Comparison of ENCODE assay signal across 22 mouse cellular contexts in the genomic region with DNA sequence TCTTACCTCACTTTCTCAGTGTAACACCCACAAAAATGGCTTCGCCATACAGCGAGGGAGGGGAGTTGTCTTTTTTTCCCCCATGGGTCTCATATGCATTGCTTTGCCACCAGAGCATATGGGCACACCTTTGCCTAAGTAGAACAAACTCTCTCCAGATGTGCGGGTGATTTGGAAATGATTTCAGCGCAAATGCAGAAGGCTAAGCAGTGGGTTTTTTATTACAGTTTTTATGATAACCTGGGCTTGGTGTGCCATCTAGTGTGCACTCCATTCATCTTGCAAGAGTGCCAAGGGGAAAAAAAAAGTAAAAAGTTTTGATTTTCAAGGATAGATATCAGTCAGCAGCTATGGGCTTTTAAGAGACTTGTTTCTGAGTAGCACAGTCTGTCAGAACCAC. TPM values are rescaled to one million over a fixed set of nuclear protein-coding genes. Genes with fewer than 3 reads are reported as not detected.
DNase-seq lines count a peak whose midpoint lies in the region; ATAC-seq and TF ChIP-seq lines count a peak whose summit lies in the region.
"Had no signal": no experiment of that assay in that cellular context is flagged by ENCODE, and none has a peak within 500 bp of the region (broad histone marks: within the 10 kb centered on the region; RNA-seq: fewer than 3 reads in every experiment).

No protein-coding gene starts in this region.

- no peaks in the 10 kb centered on the region for H3K27me3 ChIP-seq in forebrain, postnatal 0 days (ENCODE audit: insufficient read depth, low read length)
- peaks cover 2% of the 10 kb centered on the region for H3K27me3 ChIP-seq in forebrain, embryonic 10.5 days (ENCODE audit: poor library complexity, severe bottlenecking)
- no peaks in the 10 kb centered on the region for H3K27me3 ChIP-seq in midbrain, postnatal 0 days (ENCODE audit: insufficient read depth, low read length)
- no peaks in the 10 kb centered on the region for H3K27me3 ChIP-seq in midbrain, embryonic 16.5 days (ENCODE audit: control insufficient read depth, insufficient read depth, low read depth, low read length)
- no peaks in the 10 kb centered on the region for H3K27me3 ChIP-seq in embryonic facial prominence, embryonic 13.5 days
- no peaks in the 10 kb centered on the region for H3K27me3 ChIP-seq in liver, postnatal 0 days (ENCODE audit: insufficient read depth, low read length)
- H3K27me3 ChIP-seq: embryonic facial prominence, embryonic 15.5 days; forebrain, embryonic 15.5 days; Patski had no signal

- no peak overlapping the region for H3K9ac ChIP-seq in forebrain, postnatal 0 days
- H3K9ac ChIP-seq in midbrain, postnatal 0 days (replicated peaks; ENCODE audit: low read length, poor library complexity, severe bottlenecking): no peak overlapping the region
- H3K9ac ChIP-seq in midbrain, embryonic 16.5 days (ENCODE audit: low read depth, low read length): no peak overlapping the region
- no peak overlapping the region for H3K9ac ChIP-seq in embryonic facial prominence, embryonic 13.5 days
- H3K9ac ChIP-seq in liver, postnatal 0 days (replicated peaks): no peak overlapping the region
- H3K9ac ChIP-seq: embryonic facial prominence, embryonic 15.5 days; forebrain, embryonic 15.5 days had no signal

- TF ChIP-seq CTCF in forebrain, postnatal 0 days (IDR thresholded peaks at IDR 0.05; ENCODE audit: low read depth): peak; percentile 43
- TF ChIP-seq CTCF in midbrain, postnatal 0 days (IDR thresholded peaks at IDR 0.05): peak; percentile 57
- no peak for TF ChIP-seq CTCF in liver, postnatal 0 days (IDR thresholded peaks at IDR 0.05; ENCODE audit: low read depth)

- H3K9me3 ChIP-seq in forebrain, postnatal 0 days (ENCODE audit: low read length): no peaks in the 10 kb centered on the region
- no peaks in the 10 kb centered on the region for H3K9me3 ChIP-seq in forebrain, embryonic 10.5 days
- no peaks in the 10 kb centered on the region for H3K9me3 ChIP-seq in midbrain, postnatal 0 days (ENCODE audit: low read length)
- H3K9me3 ChIP-seq in midbrain, embryonic 16.5 days (replicated peaks; ENCODE audit: control insufficient read depth, low read length, poor library complexity, severe bottlenecking): no peaks in the 10 kb centered on the region
- no peaks in the 10 kb centered on the region for H3K9me3 ChIP-seq in embryonic facial prominence, embryonic 13.5 days
- H3K9me3 ChIP-seq in liver, postnatal 0 days (ENCODE audit: low read length): no peaks in the 10 kb centered on the region
- H3K9me3 ChIP-seq: embryonic facial prominence, embryonic 15.5 days; forebrain, embryonic 15.5 days had no signal

- 88% methylated on average over 4 of the region's 4 CpGs for WGBS in forebrain, postnatal 0 days
- WGBS in forebrain, embryonic 10.5 days: 88% methylated on average over 4 of the region's 4 CpGs
- 83% methylated on average over 4 of the region's 4 CpGs for WGBS in midbrain, postnatal 0 days
- WGBS in midbrain, embryonic 16.5 days: 84% methylated on average over 4 of the region's 4 CpGs
- 29% methylated on average over 4 of the region's 4 CpGs for WGBS in embryonic facial prominence, embryonic 13.5 days
- 88% methylated on average over 4 of the region's 4 CpGs for WGBS in liver, postnatal 0 days (ENCODE audit: insufficient replicate concordance)

- ATAC-seq in forebrain, postnatal 0 days: no peak
- ATAC-seq in midbrain, postnatal 0 days (ENCODE audit: low FRiP score): no peak
- ATAC-seq in midbrain, embryonic 16.5 days: no peak
- ATAC-seq in embryonic facial prominence, embryonic 13.5 days (ENCODE audit: insufficient number of reproducible peaks, insufficient read depth, low FRiP score, low TSS enrichment, low read depth): no peak
- ATAC-seq in erythroblast, adult 5-6 weeks (replicated peaks; ENCODE audit: low FRiP score, poor library complexity, severe bottlenecking): no peak
- no peak for ATAC-seq in liver, postnatal 0 days
- ATAC-seq: forebrain, embryonic 15.5 days; Patski had no signal

- no peak for TF ChIP-seq EP300 in liver, postnatal 0 days (IDR thresholded peaks at IDR 0.05; ENCODE audit: low read depth)

- peak; percentile 26 for DNase-seq in forebrain, postnatal 0 days
- no peak for DNase-seq in forebrain, embryonic 10.5 days (ENCODE audit: extremely low spot score, low spot score)
- DNase-seq in midbrain, postnatal 0 days (ENCODE audit: low spot score): peak; percentile 44
- no peak for DNase-seq in spleen, adult 12 weeks (ENCODE audit: low spot score)
- no peak for DNase-seq in liver, postnatal 0 days
- DNase-seq: adrenal gland, adult 8-10 months; cerebellum, postnatal 36 days; kidney, adult 11 months; kidney, postnatal 36 days; right cerebral cortex, postnatal 14 days; thymus, postnatal 14 days had no signal

- H3K4me3 ChIP-seq in forebrain, postnatal 0 days (ENCODE audit: low read depth, low read length): no peak overlapping the region
- H3K4me3 ChIP-seq in forebrain, embryonic 10.5 days: no peak overlapping the region
- H3K4me3 ChIP-seq in midbrain, postnatal 0 days (ENCODE audit: low read depth, low read length): no peak overlapping the region
- no peak overlapping the region for H3K4me3 ChIP-seq in midbrain, embryonic 16.5 days (ENCODE audit: low read depth, low read length)
- H3K4me3 ChIP-seq in embryonic facial prominence, embryonic 13.5 days: no peak overlapping the region
- no peak overlapping the region for H3K4me3 ChIP-seq in liver, postnatal 0 days (ENCODE audit: low read depth, low read length)
- H3K4me3 ChIP-seq: embryonic facial prominence, embryonic 15.5 days; forebrain, embryonic 15.5 days had no signal

- no peak overlapping the region for H3K27ac ChIP-seq in forebrain, postnatal 0 days (ENCODE audit: low read depth, low read length)
- H3K27ac ChIP-seq in forebrain, embryonic 10.5 days: no peak overlapping the region
- H3K27ac ChIP-seq in midbrain, postnatal 0 days (ENCODE audit: low read depth, low read length): no peak overlapping the region
- H3K27ac ChIP-seq in midbrain, embryonic 16.5 days (ENCODE audit: low read length): no peak overlapping the region
- H3K27ac ChIP-seq in embryonic facial prominence, embryonic 13.5 days: no peak overlapping the region
- no peak overlapping the region for H3K27ac ChIP-seq in liver, postnatal 0 days (ENCODE audit: low read depth)
- H3K27ac ChIP-seq: embryonic facial prominence, embryonic 15.5 days; forebrain, embryonic 15.5 days had no signal

- no peaks in the 10 kb centered on the region for H3K36me3 ChIP-seq in forebrain, postnatal 0 days (ENCODE audit: insufficient read depth)
- H3K36me3 ChIP-seq in forebrain, embryonic 10.5 days (replicated peaks): no peaks in the 10 kb centered on the region
- H3K36me3 ChIP-seq in midbrain, postnatal 0 days (ENCODE audit: insufficient read depth, low read length): no peaks in the 10 kb centered on the region
- no peaks in the 10 kb centered on the region for H3K36me3 ChIP-seq in midbrain, embryonic 16.5 days (ENCODE audit: control insufficient read depth, insufficient read depth, low read length)
- H3K36me3 ChIP-seq in embryonic facial prominence, embryonic 13.5 days: no peaks in the 10 kb centered on the region
- H3K36me3 ChIP-seq in liver, postnatal 0 days (replicated peaks; ENCODE audit: insufficient read depth, low read length): no peaks in the 10 kb centered on the region
- H3K36me3 ChIP-seq: embryonic facial prominence, embryonic 15.5 days; forebrain, embryonic 15.5 days had no signal

- H3K4me2 ChIP-seq in forebrain, postnatal 0 days (ENCODE audit: low read depth): no peak overlapping the region
- H3K4me2 ChIP-seq in midbrain, postnatal 0 days (ENCODE audit: low read depth, low read length, poor library complexity, severe bottlenecking): no peak overlapping the region
- no peak overlapping the region for H3K4me2 ChIP-seq in midbrain, embryonic 16.5 days (ENCODE audit: low read length)
- peak overlapping the region; percentile 23; the same call in 1 of the 2 replicates for H3K4me2 ChIP-seq in embryonic facial prominence, embryonic 13.5 days
- no peak overlapping the region for H3K4me2 ChIP-seq in liver, postnatal 0 days (ENCODE audit: low read depth, low read length)
- H3K4me2 ChIP-seq: embryonic facial prominence, embryonic 15.5 days; forebrain, embryonic 15.5 days had no signal

- H3K4me1 ChIP-seq in forebrain, postnatal 0 days (ENCODE audit: insufficient read depth): no peaks in the 10 kb centered on the region
- peaks cover 5% of the 10 kb centered on the region; the same call in 1 of the 2 replicates for H3K4me1 ChIP-seq in forebrain, embryonic 10.5 days
- no peaks in the 10 kb centered on the region for H3K4me1 ChIP-seq in midbrain, postnatal 0 days (ENCODE audit: insufficient read depth, low read length)
- H3K4me1 ChIP-seq in midbrain, embryonic 16.5 days (ENCODE audit: control insufficient read depth, insufficient read depth, low read length): 0 out of 2 replicates have a peak, but pooled peaks cover 2% of the 10 kb centered on the region
- peaks cover 11% of the 10 kb centered on the region for H3K4me1 ChIP-seq in embryonic facial prominence, embryonic 13.5 days
- H3K4me1 ChIP-seq in liver, postnatal 0 days (ENCODE audit: insufficient read depth): 0 out of 2 replicates have a peak, but pooled peaks cover 3% of the 10 kb centered on the region

RNA-seq across cellular contexts. Expression of a gene that starts 28.7 kb away (rescaled TPM):
- 8.1 and 14.7 TPM in 2 replicates for total RNA-seq in forebrain, postnatal 0 days (2014; rRNA removed)
- polyA plus RNA-seq in forebrain, postnatal 0 days (2015; fragmentation: Nextera tagmentation; extraction: Ambion mirVana): not detected in 2 replicates
- polyA plus RNA-seq in forebrain, embryonic 10.5 days (2016; fragmentation: Nextera tagmentation; extraction: Ambion mirVana): not detected in 2 replicates
- total RNA-seq in midbrain, postnatal 0 days (2014; rRNA removed): not detected in 2 replicates
- polyA plus RNA-seq in midbrain, postnatal 0 days (2015; fragmentation: Nextera tagmentation; extraction: Ambion mirVana): not detected in 2 replicates
- not detected in 2 replicates for polyA plus RNA-seq in midbrain, embryonic 16.5 days (2015; fragmentation: Nextera tagmentation; extraction: Ambion mirVana)
- polyA plus RNA-seq in embryonic facial prominence, embryonic 13.5 days (2015; fragmentation: Nextera tagmentation; extraction: Ambion mirVana): not detected in 2 replicates
- not detected in 2 replicates for total RNA-seq in erythroblast, adult 5-6 weeks (2015; ENCODE audit: low replicate concordance)
- 1.2 TPM in 1 of 2 replicates, not detected in the other for total RNA-seq in erythroblast, adult 5-6 weeks (2017; ENCODE audit: low replicate concordance)
- not detected in 2 replicates for polyA plus RNA-seq in liver, postnatal 0 days (2015; fragmentation: Nextera tagmentation; extraction: Ambion mirVana)
- total RNA-seq: megakaryocyte, adult 5-6 weeks had no signal
- polyA plus RNA-seq: embryonic facial prominence, embryonic 15.5 days; forebrain, embryonic 15.5 days; heart, embryonic 14.5 days; hindbrain, embryonic 11.5 days; liver, adult 2 months; lung, embryonic 16.5 days had no signal

RNA-seq across cellular contexts. Expression of a gene that starts 29.4 kb away (rescaled TPM):
- total RNA-seq in forebrain, postnatal 0 days (2014; rRNA removed): 0.92 and 1.6 TPM in 2 replicates
- polyA plus RNA-seq in forebrain, postnatal 0 days (2015; fragmentation: Nextera tagmentation; extraction: Ambion mirVana): 0.72 and 1.2 TPM in 2 replicates
- 2.6 and 3.2 TPM in 2 replicates for polyA plus RNA-seq in forebrain, embryonic 10.5 days (2016; fragmentation: Nextera tagmentation; extraction: Ambion mirVana)
- 1.8 and 2.5 TPM in 2 replicates for total RNA-seq in midbrain, postnatal 0 days (2014; rRNA removed)
- 1.5 and 1.6 TPM in 2 replicates for polyA plus RNA-seq in midbrain, postnatal 0 days (2015; fragmentation: Nextera tagmentation; extraction: Ambion mirVana)
- polyA plus RNA-seq in midbrain, embryonic 16.5 days (2015; fragmentation: Nextera tagmentation; extraction: Ambion mirVana): 2.5 and 2.8 TPM in 2 replicates
- polyA plus RNA-seq in embryonic facial prominence, embryonic 13.5 days (2015; fragmentation: Nextera tagmentation; extraction: Ambion mirVana): 1.7 TPM in 2 replicates
- not detected in 2 replicates for total RNA-seq in erythroblast, adult 5-6 weeks (2015; ENCODE audit: low replicate concordance)
- total RNA-seq in erythroblast, adult 5-6 weeks (2017; ENCODE audit: low replicate concordance): 0.26 and 0.42 TPM in 2 replicates
- polyA plus RNA-seq in liver, postnatal 0 days (2015; fragmentation: Nextera tagmentation; extraction: Ambion mirVana): 0.30 and 0.35 TPM in 2 replicates

RNA-seq across cellular contexts. Expression of a gene that starts 29.7 kb away (rescaled TPM):
- 177 and 196 TPM in 2 replicates for total RNA-seq in forebrain, postnatal 0 days (2014; rRNA removed)
- 172 and 189 TPM in 2 replicates for polyA plus RNA-seq in forebrain, postnatal 0 days (2015; fragmentation: Nextera tagmentation; extraction: Ambion mirVana)
- polyA plus RNA-seq in forebrain, embryonic 10.5 days (2016; fragmentation: Nextera tagmentation; extraction: Ambion mirVana): 572 and 613 TPM in 2 replicates
- 126 and 173 TPM in 2 replicates for total RNA-seq in midbrain, postnatal 0 days (2014; rRNA removed)
- polyA plus RNA-seq in midbrain, postnatal 0 days (2015; fragmentation: Nextera tagmentation; extraction: Ambion mirVana): 209 and 222 TPM in 2 replicates
- 286 and 330 TPM in 2 replicates for polyA plus RNA-seq in midbrain, embryonic 16.5 days (2015; fragmentation: Nextera tagmentation; extraction: Ambion mirVana)
- polyA plus RNA-seq in embryonic facial prominence, embryonic 13.5 days (2015; fragmentation: Nextera tagmentation; extraction: Ambion mirVana): 638 and 646 TPM in 2 replicates
- 136 and 158 TPM in 2 replicates for total RNA-seq in erythroblast, adult 5-6 weeks (2015; ENCODE audit: low replicate concordance)
- total RNA-seq in erythroblast, adult 5-6 weeks (2017; ENCODE audit: low replicate concordance): 198 and 211 TPM in 2 replicates
- 228 and 252 TPM in 2 replicates for polyA plus RNA-seq in liver, postnatal 0 days (2015; fragmentation: Nextera tagmentation; extraction: Ambion mirVana)

RNA-seq across cellular contexts. Expression of a gene that starts 43.8 kb away (rescaled TPM):
- 30.2 and 42.2 TPM in 2 replicates for total RNA-seq in forebrain, postnatal 0 days (2014; rRNA removed)
- polyA plus RNA-seq in forebrain, postnatal 0 days (2015; fragmentation: Nextera tagmentation; extraction: Ambion mirVana): 7.2 and 9.3 TPM in 2 replicates
- polyA plus RNA-seq in forebrain, embryonic 10.5 days (2016; fragmentation: Nextera tagmentation; extraction: Ambion mirVana): 0.62 and 1.0 TPM in 2 replicates
- 56.2 and 70.5 TPM in 2 replicates for total RNA-seq in midbrain, postnatal 0 days (2014; rRNA removed)
- 11.9 and 13.2 TPM in 2 replicates for polyA plus RNA-seq in midbrain, postnatal 0 days (2015; fragmentation: Nextera tagmentation; extraction: Ambion mirVana)
- polyA plus RNA-seq in midbrain, embryonic 16.5 days (2015; fragmentation: Nextera tagmentation; extraction: Ambion mirVana): 15.2 and 15.9 TPM in 2 replicates
- polyA plus RNA-seq in embryonic facial prominence, embryonic 13.5 days (2015; fragmentation: Nextera tagmentation; extraction: Ambion mirVana): 1.3 and 1.5 TPM in 2 replicates
- total RNA-seq in erythroblast, adult 5-6 weeks (2015; ENCODE audit: low replicate concordance): 1.3 and 1.5 TPM in 2 replicates
- total RNA-seq in erythroblast, adult 5-6 weeks (2017; ENCODE audit: low replicate concordance): 0.17 and 0.70 TPM in 2 replicates
- polyA plus RNA-seq in liver, postnatal 0 days (2015; fragmentation: Nextera tagmentation; extraction: Ambion mirVana): 0.40 and 0.51 TPM in 2 replicates

Comparison
In these comparisons a context has a peak if more than half of its experiments do, and no peak if none do; other contexts are left out.
1. DNase-seq: peak in forebrain, postnatal 0 days (single experiment) and midbrain, postnatal 0 days (single experiment); none in forebrain, embryonic 10.5 days (single experiment), spleen, adult 12 weeks (single experiment) and liver, postnatal 0 days (single experiment).